Mouse (Mus musculus) cerebellum, adult 2 months (tissue): ENCODE data around the gene Arhgap32. TPM values are rescaled to one million over a fixed set of nuclear protein-coding genes. Genes with fewer than 3 reads are reported as not detected.

Source experiments
- DNase-seq, 2 experiments: peaks; one replicate each; pipeline ENCODE4 v3.0.0; 2021
- H3K27ac ChIP-seq: fragments of 200-500 bp; 2 replicates; pipeline ENCODE4 v1.5.1; 2012; ENCODE audit warnings: low read length, control low read depth, inconsistent platforms; ENCODE audit not compliant: insufficient read depth
- H3K27me3 ChIP-seq: fragments of 200-500 bp; 2 replicates; pipeline ENCODE4 v1.6.1; 2012; ENCODE audit warnings: inconsistent platforms, mild to moderate bottlenecking, low read length, moderate library complexity; ENCODE audit not compliant: control insufficient read depth, insufficient read depth
- H3K4me1 ChIP-seq: fragments of 200-500 bp; 2 replicates; pipeline ENCODE4 v1.6.1; 2011; ENCODE audit warnings: low read length; ENCODE audit not compliant: control insufficient read depth, insufficient read depth
- H3K4me3 ChIP-seq: fragments of 200-500 bp; replicated peaks from 2 replicates; pipeline ENCODE3; 2011; ENCODE audit warnings: mild to moderate bottlenecking, low read depth, low read length, control low read depth; ENCODE audit not compliant: insufficient read depth
- CTCF ChIP-seq: fragments of 200-500 bp; IDR thresholded peaks from 2 replicates; pipeline ENCODE4 v1.5.1; 2011; ENCODE audit warnings: low read depth, mild to moderate bottlenecking, control low read depth, low read length, moderate library complexity, borderline replicate concordance; ENCODE audit not compliant: insufficient read depth
- POLR2A ChIP-seq: fragments of 200-500 bp; IDR thresholded peaks from 2 replicates; pipeline ENCODE4 v1.6.1; 2011; ENCODE audit warnings: low read length, control low read depth, borderline replicate concordance; ENCODE audit not compliant: insufficient read depth
- WGBS: fragments of 180-500 bp; shearing (Covaris S2); methylation state at CpG from one replicate; pipeline ENCODE4 v1.1.7; 2018; 5-methylcytosine and 5-hydroxymethylcytosine counted together
- polyA plus RNA-seq: library from polyadenylated mRNA; depleted of rRNA; stranded (reverse); fragments of >200 nt; gene quantifications from 2 replicates; pipeline ENCODE4 v1.2.3, GENCODE M21; 2012

Arhgap32 gene
- polyA plus RNA-seq, 1 experiment, result 21.5 TPM

- no peak for DNase-seq
- no peak overlapping the region for H3K27ac ChIP-seq
- TF ChIP-seq CTCF (no peak), POLR2A (no peak)
- no peaks in the 10 kb centered on the region for H3K4me1 ChIP-seq
- 30% methylated on average over 8 of the region's 8 CpGs for WGBS
- no peaks in the 10 kb centered on the region for H3K27me3 ChIP-seq
- H3K4me3 ChIP-seq, result no peak overlapping the region
Measured at GRCm38 (mm10) chr9:32257365-32257764, 141.4 kb downstream of the Arhgap32 start.

- no peak overlapping the region for H3K27ac ChIP-seq
- no peaks in the 10 kb centered on the region for H3K4me1 ChIP-seq
- no peaks in the 10 kb centered on the region for H3K27me3 ChIP-seq
- 69% methylated on average over 2 of the region's 2 CpGs for WGBS
- no peak overlapping the region for H3K4me3 ChIP-seq
- TF ChIP-seq CTCF, result no peak
- TF ChIP-seq POLR2A, result no peak
- no peak for DNase-seq
Measured at GRCm38 (mm10) chr9:32257882-32258281, 141.9 kb downstream of the Arhgap32 start.

GRCm38 (mm10) chr9:32271896-32272444, 156.0 kb downstream of the Arhgap32 start:
- TF ChIP-seq CTCF (peak; percentile 65; the same call in 1 of the 2 replicates), POLR2A (no peak)
- no peaks in the 10 kb centered on the region for H3K27me3 ChIP-seq
- WGBS, result 16% methylated on average over 5 of the region's 5 CpGs
- no peak overlapping the region for H3K27ac ChIP-seq
- H3K4me1 ChIP-seq, result no peaks in the 10 kb centered on the region
- DNase-seq, result peak; percentile 66 to 69
- H3K4me3 ChIP-seq, result no peak overlapping the region

GRCm38 (mm10) chr9:32278052-32278451, 162.1 kb downstream of the Arhgap32 start:
- no peak overlapping the region for H3K27ac ChIP-seq
- no peaks in the 10 kb centered on the region for H3K4me1 ChIP-seq
- H3K27me3 ChIP-seq, result no peaks in the 10 kb centered on the region
- TF ChIP-seq CTCF, result no peak
- no peak for TF ChIP-seq POLR2A
- WGBS, result 78% methylated on average over 5 of the region's 5 CpGs
- no peak for DNase-seq
- no peak overlapping the region for H3K4me3 ChIP-seq

GRCm38 (mm10) chr9:32279789-32280188, 163.9 kb downstream of the Arhgap32 start:
- H3K4me1 ChIP-seq, result no peaks in the 10 kb centered on the region
- H3K4me3 ChIP-seq, result no peak overlapping the region
- TF ChIP-seq CTCF (no peak), POLR2A (no peak)
- no peak overlapping the region for H3K27ac ChIP-seq
- no peaks in the 10 kb centered on the region for H3K27me3 ChIP-seq
- 69% methylated on average over 3 of the region's 3 CpGs for WGBS
- DNase-seq, result no peak

GRCm38 (mm10) chr9:32280456-32280855, 164.5 kb downstream of the Arhgap32 start:
- Histone ChIP-seq H3K4me3 (no peak overlapping the region), H3K27me3 (no peaks in the 10 kb centered on the region), H3K4me1 (no peaks in the 10 kb centered on the region), H3K27ac (no peak overlapping the region)
- TF ChIP-seq POLR2A (no peak), CTCF (no peak)
- DNase-seq, result no peak
- WGBS, result 95% methylated on average over 5 of the region's 5 CpGs

- DNase-seq, result no peak
- WGBS, result 93% methylated on average over 5 of the region's 5 CpGs
- no peak overlapping the region for H3K4me3 ChIP-seq
- TF ChIP-seq POLR2A, result no peak
- no peak for TF ChIP-seq CTCF
- no peaks in the 10 kb centered on the region for H3K27me3 ChIP-seq
- H3K27ac ChIP-seq, result no peak overlapping the region
- no peaks in the 10 kb centered on the region for H3K4me1 ChIP-seq
Measured at GRCm38 (mm10) chr9:32283591-32283990, 167.7 kb downstream of the Arhgap32 start.

- Histone ChIP-seq H3K4me1 (peaks cover 13% of the 10 kb centered on the region), H3K27me3 (no peaks in the 10 kb centered on the region), H3K4me3 (no peak overlapping the region), H3K27ac (no peak overlapping the region)
- no peak for TF ChIP-seq POLR2A
- no peak for TF ChIP-seq CTCF
- no peak for DNase-seq
- WGBS, result 85% methylated on average over 7 of the region's 7 CpGs
Measured at GRCm38 (mm10) chr9:32291618-32292017, 175.7 kb downstream of the Arhgap32 start.
